Mouse (Mus musculus) cerebellum, adult 2 months (tissue): ENCODE measurements around the gene Crcp.

Experiments
- CTCF ChIP-seq: fragments of 200-500 bp; IDR thresholded peaks from 2 replicates; pipeline ENCODE4 v1.5.1; 2011; ENCODE audit warnings: low read depth, mild to moderate bottlenecking, control low read depth, low read length, moderate library complexity, borderline replicate concordance; ENCODE audit not compliant: insufficient read depth
- POLR2A ChIP-seq: fragments of 200-500 bp; IDR thresholded peaks from 2 replicates; pipeline ENCODE4 v1.6.1; 2011; ENCODE audit warnings: low read length, control low read depth, borderline replicate concordance; ENCODE audit not compliant: insufficient read depth

DNA sequence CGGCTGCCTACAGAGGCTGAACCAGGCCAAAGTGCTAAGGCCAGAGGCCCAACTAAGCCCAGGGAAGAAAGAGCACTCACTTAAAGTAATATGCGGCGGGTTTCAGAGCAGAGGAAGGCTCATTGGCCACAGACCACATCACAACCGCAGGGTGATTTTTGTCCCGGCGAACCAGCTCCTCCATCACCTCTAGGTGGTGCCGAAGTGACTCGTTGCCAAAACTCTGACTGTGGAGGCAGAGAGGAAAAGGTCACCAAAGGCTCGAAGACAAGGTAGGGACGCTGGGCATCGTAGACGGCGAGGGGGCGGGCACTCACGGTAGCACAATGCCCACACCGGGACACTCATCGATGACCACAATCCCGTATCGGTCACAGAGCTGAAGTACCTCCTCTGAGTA, 31.4 kb upstream of the Crcp start:
- TF ChIP-seq CTCF = no peak
- TF ChIP-seq POLR2A = no peak
